Mouse (Mus musculus): Measurements from ENCODE around the gene Tacr2. TPM values are rescaled to one million over a fixed set of nuclear protein-coding genes. Genes with fewer than 3 reads are reported as not detected.

Gene Tacr2
- polyA plus RNA-seq, 1 experiment from 2014 or later, result 1.4 TPM

Other genes starting within 250 kb of the Tacr2 start
- gene Neurog3, start 119.3 kb upstream of the Tacr2 start, polyA plus RNA-seq (2015; fragmentation: Nextera tagmentation; extraction: Ambion mirVana), result 4.4 and 5.2 TPM in 2 replicates
- gene Fam241b, start 108.5 kb upstream of the Tacr2 start, polyA plus RNA-seq (2015; fragmentation: Nextera tagmentation; extraction: Ambion mirVana), result 18.0 and 21.6 TPM in 2 replicates
- 65.5 and 80.3 TPM in 2 replicates for gene Tspan15, start 21.2 kb upstream of the Tacr2 start, polyA plus RNA-seq (2015; fragmentation: Nextera tagmentation; extraction: Ambion mirVana)
- 55.0 and 67.0 TPM in 2 replicates for gene Hk1, start 127.5 kb downstream of the Tacr2 start, polyA plus RNA-seq (2015; fragmentation: Nextera tagmentation; extraction: Ambion mirVana)
- gene Hkdc1, start 170.1 kb downstream of the Tacr2 start, polyA plus RNA-seq (2015; fragmentation: Nextera tagmentation; extraction: Ambion mirVana), result 15.6 and 17.4 TPM in 2 replicates
- gene 4930507D05Rik, start 197.1 kb downstream of the Tacr2 start, polyA plus RNA-seq (2015; fragmentation: Nextera tagmentation; extraction: Ambion mirVana), result 0.27 TPM in 1 of 2 replicates, not detected in the other
- gene Supv3l1, start 197.3 kb downstream of the Tacr2 start, polyA plus RNA-seq (2015; fragmentation: Nextera tagmentation; extraction: Ambion mirVana), result 23.9 and 26.1 TPM in 2 replicates
- 80.6 and 83.2 TPM in 2 replicates for gene Vps26a, start 234.4 kb downstream of the Tacr2 start, polyA plus RNA-seq (2015; fragmentation: Nextera tagmentation; extraction: Ambion mirVana)

All from stomach, embryonic 16.5 days (tissue).